Mouse (Mus musculus): Measurements from ENCODE around the gene Patl2. TPM values are rescaled to one million over a fixed set of nuclear protein-coding genes. Genes with fewer than 3 reads are reported as not detected.

The Patl2 gene
- polyA plus RNA-seq, 2 experiments, result 0.03 to 0.17 TPM

DNA sequence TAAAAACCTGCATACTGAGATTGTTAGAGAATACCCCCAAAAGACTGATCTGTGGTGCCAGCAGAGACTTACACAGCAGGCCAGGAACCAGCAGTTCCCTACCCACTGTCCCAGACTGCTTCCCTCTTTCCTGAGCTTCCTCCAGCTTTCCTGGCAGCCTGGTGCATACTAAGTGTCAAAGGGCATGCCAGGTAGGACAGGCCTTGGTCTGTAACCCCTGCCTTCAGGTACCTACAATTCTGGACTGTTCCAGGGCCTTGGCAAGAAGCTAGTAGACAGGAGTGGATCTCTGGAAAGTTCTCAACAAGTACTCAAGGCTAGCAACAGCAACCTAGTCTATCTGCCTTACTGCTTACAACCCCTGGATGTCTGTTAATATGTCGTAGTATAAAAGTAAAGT is 34.8 kb downstream of the Patl2 start:
- Histone ChIP-seq H3K9me3 (ENCODE audit: control insufficient read depth, low read length) (no peaks in the 10 kb centered on the region), H3K4me2 (replicated peaks; ENCODE audit: low read depth, low read length, severe bottlenecking) (no peak overlapping the region), H3K4me3 (replicated peaks; ENCODE audit: low read length) (no peak overlapping the region), H3K27me3 (ENCODE audit: control insufficient read depth, insufficient read depth, low read length) (no peaks in the 10 kb centered on the region), H3K9ac (ENCODE audit: low read depth, low read length, severe bottlenecking) (no peak overlapping the region), H3K36me3 (ENCODE audit: control insufficient read depth, insufficient read depth, low read length) (peaks cover 24% of the 10 kb centered on the region), H3K27ac (replicated peaks; ENCODE audit: low read depth, low read length) (no peak overlapping the region), H3K4me1 (ENCODE audit: control insufficient read depth, insufficient read depth, low read length) (peaks cover 9% of the 10 kb centered on the region; the same call in 1 of the 2 replicates)
- DNase-seq (ENCODE audit: low spot score) (no peak), ATAC-seq (ENCODE audit: low FRiP score, low read depth) (no peak)
- 78% methylated on average over 1 of the region's 1 CpGs for WGBS
- no peak for TF ChIP-seq POLR2A (IDR thresholded peaks at IDR 0.05; ENCODE audit: borderline replicate concordance, extremely low read depth, insufficient read depth, insufficient read length)

DNA sequence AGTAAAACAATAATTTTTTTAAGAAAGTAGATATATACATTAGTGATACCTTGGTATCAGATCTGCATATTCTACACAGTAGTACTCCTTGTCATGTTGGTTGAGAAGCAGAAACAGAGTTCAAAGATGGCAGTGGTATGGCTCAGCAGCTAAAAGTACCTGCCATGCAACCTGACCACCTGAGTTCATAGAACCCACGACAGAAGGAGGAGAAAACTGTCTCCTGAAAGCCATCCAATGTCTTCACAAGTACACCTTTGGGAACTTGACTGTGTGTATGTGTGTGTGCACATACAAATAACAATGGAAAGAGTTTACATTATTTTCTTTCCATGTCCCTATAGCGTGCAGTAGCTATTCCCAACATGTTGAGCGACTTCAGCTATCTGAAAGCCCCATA is 36.3 kb downstream of the Patl2 start:
- Histone ChIP-seq H3K36me3 (ENCODE audit: control insufficient read depth, insufficient read depth, low read length) (peaks cover 18% of the 10 kb centered on the region), H3K27me3 (ENCODE audit: control insufficient read depth, insufficient read depth, low read length) (no peaks in the 10 kb centered on the region), H3K9me3 (ENCODE audit: control insufficient read depth, low read length) (no peaks in the 10 kb centered on the region), H3K9ac (ENCODE audit: low read depth, low read length, severe bottlenecking) (no peak overlapping the region), H3K27ac (replicated peaks; ENCODE audit: low read depth, low read length) (no peak overlapping the region), H3K4me2 (replicated peaks; ENCODE audit: low read depth, low read length, severe bottlenecking) (no peak overlapping the region), H3K4me3 (replicated peaks; ENCODE audit: low read length) (no peak overlapping the region), H3K4me1 (ENCODE audit: control insufficient read depth, insufficient read depth, low read length) (peaks cover 9% of the 10 kb centered on the region; the same call in 1 of the 2 replicates)
- WGBS, result 87% methylated on average over 3 of the region's 3 CpGs
- TF ChIP-seq POLR2A (IDR thresholded peaks at IDR 0.05; ENCODE audit: borderline replicate concordance, extremely low read depth, insufficient read depth, insufficient read length), result no peak
- ATAC-seq (ENCODE audit: low FRiP score, low read depth), result no peak
- no peak for DNase-seq (ENCODE audit: low spot score)

DNA sequence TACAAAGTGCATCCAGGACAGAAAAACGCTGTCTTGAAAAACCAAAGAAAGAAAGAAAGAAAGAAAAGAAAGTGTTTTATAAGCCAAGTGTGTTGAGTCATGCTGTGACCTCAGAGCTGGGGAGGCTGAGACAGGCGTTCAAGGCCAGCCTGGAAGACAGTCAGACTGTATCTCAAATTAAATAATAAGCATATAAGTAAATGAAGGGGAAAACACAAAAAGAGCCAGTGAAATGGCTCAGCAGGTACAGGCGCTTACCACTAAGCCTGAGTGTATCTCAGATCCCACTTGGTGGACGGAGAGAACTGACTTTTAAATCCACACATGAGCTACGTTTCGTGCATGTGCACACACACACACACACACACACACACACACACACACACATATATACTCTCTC is 36.7 kb downstream of the Patl2 start:
- 92% methylated on average over 6 of the region's 6 CpGs for WGBS
- peak overlapping the region; percentile 63 for H3K4me2 ChIP-seq (replicated peaks; ENCODE audit: low read depth, low read length, severe bottlenecking)
- TF ChIP-seq POLR2A (IDR thresholded peaks at IDR 0.05; ENCODE audit: borderline replicate concordance, extremely low read depth, insufficient read depth, insufficient read length), result no peak

DNA sequence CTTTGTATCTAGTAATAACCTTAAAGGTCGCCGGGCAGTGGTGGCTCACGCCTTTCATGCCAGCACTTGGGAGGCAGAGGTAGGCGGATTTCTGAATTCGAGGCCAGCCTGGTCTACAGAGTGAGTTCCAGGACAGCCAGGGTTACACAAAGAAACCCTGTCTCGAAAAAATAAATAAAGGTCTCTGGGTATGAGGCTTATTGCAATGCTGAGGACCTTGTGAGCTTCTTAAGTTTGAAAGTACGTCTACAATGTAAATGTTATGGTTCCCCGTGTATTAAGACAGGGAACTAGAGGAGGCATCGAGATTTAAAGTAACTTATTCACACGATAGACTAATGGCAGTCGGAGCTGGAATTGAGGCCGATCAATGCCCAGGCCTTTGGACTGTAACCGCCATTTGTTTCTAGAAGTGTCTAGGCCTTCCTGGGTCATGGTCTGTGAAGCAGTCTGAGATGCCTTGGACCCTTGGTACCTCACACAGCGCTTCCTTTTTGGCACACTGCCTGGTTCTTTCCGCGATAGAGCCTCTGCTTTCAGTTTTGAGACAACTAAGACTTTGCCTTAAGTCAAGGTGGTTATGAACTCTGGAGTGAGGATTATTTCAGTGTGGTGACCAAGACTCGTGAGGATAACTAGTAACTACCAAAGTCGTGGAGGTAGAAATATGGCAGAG is 37.6 kb downstream of the Patl2 start:
- Histone ChIP-seq H3K9me3 (ENCODE audit: control insufficient read depth, low read length) (no peaks in the 10 kb centered on the region), H3K9ac (ENCODE audit: low read depth, low read length, severe bottlenecking) (peak overlapping the region; percentile 70), H3K27ac (replicated peaks; ENCODE audit: low read depth, low read length) (peak overlapping the region; percentile 71; the same call in 1 of the 2 replicates), H3K36me3 (ENCODE audit: control insufficient read depth, insufficient read depth, low read length) (peaks cover 15% of the 10 kb centered on the region), H3K27me3 (ENCODE audit: control insufficient read depth, insufficient read depth, low read length) (no peaks in the 10 kb centered on the region), H3K4me3 (replicated peaks; ENCODE audit: low read length) (peak overlapping the region; percentile 75), H3K4me2 (replicated peaks; ENCODE audit: low read depth, low read length, severe bottlenecking) (peak overlapping the region; percentile 63), H3K4me1 (ENCODE audit: control insufficient read depth, insufficient read depth, low read length) (peaks cover 9% of the 10 kb centered on the region; the same call in 1 of the 2 replicates)
- TF ChIP-seq POLR2A (IDR thresholded peaks at IDR 0.05; ENCODE audit: borderline replicate concordance, extremely low read depth, insufficient read depth, insufficient read length), result no peak
- DNase-seq (ENCODE audit: low spot score) (peak; percentile 62), ATAC-seq (ENCODE audit: low FRiP score, low read depth) (peak; percentile 4; the same call in 1 of the 2 replicates)
- 28% methylated on average over 18 of the region's 18 CpGs for WGBS

More for the DNA sequence above, 36.7 kb downstream of the Patl2 start:
- Histone ChIP-seq H3K27me3 (ENCODE audit: control insufficient read depth, insufficient read depth, low read length) (no peaks in the 10 kb centered on the region), H3K36me3 (ENCODE audit: control insufficient read depth, insufficient read depth, low read length) (peaks cover 16% of the 10 kb centered on the region), H3K27ac (replicated peaks; ENCODE audit: low read depth, low read length) (no peak overlapping the region), H3K9me3 (ENCODE audit: control insufficient read depth, low read length) (no peaks in the 10 kb centered on the region), H3K9ac (ENCODE audit: low read depth, low read length, severe bottlenecking) (no peak overlapping the region), H3K4me3 (replicated peaks; ENCODE audit: low read length) (no peak overlapping the region; the same call in 1 of the 2 replicates), H3K4me1 (ENCODE audit: control insufficient read depth, insufficient read depth, low read length) (peaks cover 9% of the 10 kb centered on the region; the same call in 1 of the 2 replicates)
- DNase-seq (ENCODE audit: low spot score), result no peak
- ATAC-seq (ENCODE audit: low FRiP score, low read depth), result no peak

DNA sequence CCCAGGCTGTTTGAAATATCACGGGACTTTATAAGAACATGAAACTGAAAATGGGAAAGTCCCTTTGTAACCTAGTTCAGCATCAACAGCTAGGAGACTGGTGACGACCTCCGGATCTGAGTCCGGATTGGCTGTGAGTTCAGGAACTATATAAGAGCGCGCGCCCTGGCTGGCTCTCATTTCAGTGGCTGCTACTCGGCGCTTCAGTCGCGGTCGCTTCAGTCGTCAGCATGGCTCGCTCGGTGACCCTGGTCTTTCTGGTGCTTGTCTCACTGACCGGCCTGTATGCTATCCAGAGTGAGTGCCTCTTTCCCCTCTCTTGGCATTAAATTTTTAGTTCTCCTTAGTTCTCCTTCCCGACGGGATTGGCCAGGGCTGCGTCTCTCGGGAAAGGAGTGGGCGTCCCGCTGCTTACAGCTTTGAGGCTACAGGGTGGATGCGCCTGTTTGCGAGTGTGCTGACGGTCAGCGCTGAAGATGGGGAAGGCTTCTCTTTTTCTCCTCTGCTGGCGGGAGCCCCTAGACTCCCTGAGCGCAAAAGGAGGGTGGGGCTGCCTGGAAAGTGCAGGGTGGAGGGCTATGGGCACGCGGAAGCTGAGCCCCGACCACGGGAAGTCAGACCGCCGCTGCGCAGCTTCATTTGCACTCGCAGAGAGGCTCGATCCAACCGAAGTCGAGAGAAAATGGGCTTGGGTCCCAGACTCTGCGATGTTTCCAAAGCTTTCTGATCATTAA is 38.3 kb downstream of the Patl2 start, which contains the start of gene B2m:
TSS of gene B2m (plus strand) at position 179 of the 734 bp plus-strand sequence.
- Histone ChIP-seq H3K9ac (ENCODE audit: low read depth, low read length, severe bottlenecking) (peak within 1 kb of the TSS; percentile 70), H3K27ac (replicated peaks; ENCODE audit: low read depth, low read length) (peak within 1 kb of the TSS; percentile 71), H3K4me1 (ENCODE audit: control insufficient read depth, insufficient read depth, low read length) (peaks cover 9% of the 10 kb centered on the region; the same call in 1 of the 2 replicates), H3K4me3 (replicated peaks; ENCODE audit: low read length) (peak within 1 kb of the TSS; percentile 75), H3K36me3 (ENCODE audit: control insufficient read depth, insufficient read depth, low read length) (peaks cover 9% of the 10 kb centered on the region), H3K9me3 (ENCODE audit: control insufficient read depth, low read length) (no peaks in the 10 kb centered on the region), H3K4me2 (replicated peaks; ENCODE audit: low read depth, low read length, severe bottlenecking) (peak within 1 kb of the TSS; percentile 63), H3K27me3 (ENCODE audit: control insufficient read depth, insufficient read depth, low read length) (no peaks in the 10 kb centered on the region)
- DNase-seq (ENCODE audit: low spot score) (peak; percentile 98), ATAC-seq (ENCODE audit: low FRiP score, low read depth) (peak; percentile 97)
- peak; percentile 97; the same call in 1 of the 2 replicates for TF ChIP-seq POLR2A (IDR thresholded peaks at IDR 0.05; ENCODE audit: borderline replicate concordance, extremely low read depth, insufficient read depth, insufficient read length)
- WGBS, result under 1% methylated on average over 40 of the region's 40 CpGs
